Mouse (Mus musculus) brain, embryonic 18.5 days (tissue): ENCODE data around the gene Ubap1l.

Experiments
- DNase-seq: peaks from one replicate; pipeline ENCODE4 v3.0.0-alpha.2; 2012; ENCODE audit warnings: low read depth, low spot score

Gene Ubap1l

GRCm38 (mm10) chr9:65372449-65372848 is 11.6 kb downstream of the Ubap1l start:
- no peak for DNase-seq

DNA sequence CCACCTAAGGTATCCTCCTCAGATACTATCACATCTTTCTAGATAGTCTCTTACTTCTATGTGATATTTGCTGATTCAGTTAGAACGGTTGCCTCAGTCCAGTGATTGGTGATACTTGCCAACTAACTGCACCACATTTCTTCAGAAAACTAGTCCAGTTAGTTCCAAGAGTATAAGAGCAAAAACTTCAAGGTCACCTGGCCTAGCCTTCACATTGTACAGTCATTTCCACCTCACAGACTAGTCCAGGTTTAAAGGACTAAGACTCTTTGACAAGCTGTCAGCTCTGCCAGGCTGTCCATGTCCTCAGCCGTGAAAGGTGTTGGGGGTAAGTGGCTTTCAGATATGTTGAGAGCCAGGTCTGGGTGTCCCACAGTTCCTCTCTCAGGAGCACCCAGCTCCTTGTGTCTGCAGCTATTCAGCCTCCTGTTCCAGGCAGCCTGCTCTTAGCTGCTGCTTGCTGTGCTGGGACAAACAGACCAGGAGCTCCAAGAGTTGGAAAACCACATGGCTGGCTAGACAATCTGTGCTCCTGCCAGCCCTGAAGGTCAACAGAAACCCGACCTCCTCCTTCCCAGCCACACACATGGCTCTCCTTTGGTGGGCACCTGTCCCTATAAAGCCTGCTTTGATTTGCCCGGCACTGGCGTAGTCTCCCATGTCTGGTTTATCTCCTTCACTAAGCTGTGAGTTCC is 13.8 kb downstream of the Ubap1l start:
- DNase-seq = no peak

- no peak for DNase-seq
These were observed 14.5 kb downstream of the Ubap1l start for GRCm38 (mm10) chr9:65375163-65375934.

GRCm38 (mm10) chr9:65381017-65381590 is 20.3 kb downstream of the Ubap1l start:
- DNase-seq = no peak

- no peak for DNase-seq
These were observed 21.4 kb downstream of the Ubap1l start for GRCm38 (mm10) chr9:65382031-65382750.

GRCm38 (mm10) chr9:65382751-65383097 is 21.9 kb downstream of the Ubap1l start:
- no peak for DNase-seq

- no peak for DNase-seq
These were observed 23.4 kb downstream of the Ubap1l start for GRCm38 (mm10) chr9:65384276-65384675.

- no peak for DNase-seq
These were observed 25.7 kb downstream of the Ubap1l start for GRCm38 (mm10) chr9:65386373-65387140.

DNA sequence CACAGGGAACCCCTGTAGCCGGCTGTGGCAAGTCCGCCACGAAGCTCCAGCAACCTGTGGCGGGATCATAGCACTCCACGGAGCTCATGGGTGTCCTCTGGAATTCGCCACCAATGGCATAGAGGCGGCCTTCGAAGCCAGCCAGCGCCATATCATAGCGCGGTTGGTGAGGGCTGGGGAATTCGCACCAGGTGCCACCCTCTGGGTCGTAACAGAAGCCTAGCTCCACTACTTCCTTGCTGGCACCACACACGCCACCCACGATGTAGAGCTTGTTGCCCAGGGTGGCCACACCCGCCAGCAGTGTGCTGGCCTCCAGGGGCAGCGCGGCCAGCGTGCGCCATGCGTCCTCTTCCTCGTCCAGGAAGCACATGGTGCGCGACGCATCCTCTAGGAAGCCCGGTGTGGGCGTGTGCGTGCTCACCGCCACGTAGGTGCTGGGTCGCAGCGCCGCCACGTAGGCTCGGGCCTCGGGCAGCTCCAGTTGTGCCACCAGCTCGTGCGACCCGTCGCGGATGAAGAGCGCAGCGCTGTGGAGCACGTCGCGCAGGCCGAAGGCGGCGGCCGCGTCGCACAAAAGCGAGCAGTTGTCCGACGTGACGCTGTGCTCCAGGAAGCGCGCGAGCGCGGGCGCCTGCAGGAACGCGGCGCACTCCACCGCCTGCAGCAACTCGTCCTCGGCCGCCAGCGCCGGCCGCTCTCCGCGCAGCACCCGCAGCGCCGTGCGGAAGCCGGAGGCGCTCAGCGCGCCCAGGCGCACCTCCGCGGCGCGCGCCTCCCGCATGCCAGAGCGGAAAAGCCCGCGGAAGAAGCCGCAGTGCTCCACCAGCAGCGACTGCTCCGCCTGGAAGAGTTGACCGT is 30.1 kb downstream of the Ubap1l start:
- DNase-seq = no peak

DNA sequence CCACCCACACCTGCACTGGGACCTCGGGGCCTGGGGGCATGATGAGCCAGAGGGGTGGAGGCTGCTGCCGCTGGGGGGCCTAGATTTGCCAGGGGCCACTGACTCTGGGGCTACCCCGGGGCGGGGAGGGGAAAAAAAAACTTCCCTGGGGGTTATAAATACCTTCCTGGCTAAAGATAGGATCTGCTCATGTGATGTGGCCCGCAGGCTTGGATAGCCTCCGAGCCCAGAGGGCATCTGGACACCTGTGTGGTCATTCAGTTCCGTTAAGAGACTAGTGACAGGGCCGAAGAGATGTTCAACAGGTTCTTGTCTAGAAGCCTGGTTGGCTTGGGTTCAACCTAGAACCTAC is 30.7 kb downstream of the Ubap1l start, which contains the start of gene Kbtbd13:
Gene Kbtbd13, minus strand, starts transcription at position 40 of the 352 bp plus-strand sequence.
- no peak for DNase-seq

DNA sequence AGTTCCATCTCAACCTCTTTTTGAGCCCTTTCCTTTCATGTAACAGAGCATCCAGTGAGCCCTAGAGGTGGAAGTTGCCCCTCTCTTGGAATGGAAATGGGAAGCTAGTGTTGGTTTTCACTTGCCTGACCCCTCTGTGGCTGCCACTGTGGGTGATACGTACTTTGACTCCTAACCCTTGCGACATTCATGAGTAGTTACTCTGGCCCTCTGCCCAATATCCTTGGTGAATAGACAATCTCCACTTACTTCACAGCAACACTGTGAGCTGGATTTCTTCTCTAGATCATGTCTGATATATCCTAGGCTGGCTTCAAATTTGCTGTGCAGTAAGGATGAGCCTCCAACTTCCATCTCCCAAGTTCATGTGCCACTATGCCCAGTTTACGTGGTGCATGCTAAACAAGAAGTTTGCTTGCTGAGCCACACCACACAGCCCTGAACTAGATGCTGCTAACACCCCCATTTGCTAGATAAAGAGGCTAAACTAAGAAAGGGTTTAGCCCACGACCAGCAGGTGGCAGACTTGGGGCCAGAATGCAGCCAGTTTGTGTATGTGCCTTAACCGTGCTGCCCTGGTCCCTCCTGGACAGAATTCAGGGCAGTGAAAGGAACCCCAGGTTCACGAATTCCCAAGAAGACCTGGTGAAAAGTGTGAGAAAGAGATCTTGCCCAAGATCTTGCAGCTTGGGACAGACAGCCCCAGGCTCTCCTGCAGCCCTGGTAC is 32.0 kb downstream of the Ubap1l start:
- DNase-seq = no peak

DNA sequence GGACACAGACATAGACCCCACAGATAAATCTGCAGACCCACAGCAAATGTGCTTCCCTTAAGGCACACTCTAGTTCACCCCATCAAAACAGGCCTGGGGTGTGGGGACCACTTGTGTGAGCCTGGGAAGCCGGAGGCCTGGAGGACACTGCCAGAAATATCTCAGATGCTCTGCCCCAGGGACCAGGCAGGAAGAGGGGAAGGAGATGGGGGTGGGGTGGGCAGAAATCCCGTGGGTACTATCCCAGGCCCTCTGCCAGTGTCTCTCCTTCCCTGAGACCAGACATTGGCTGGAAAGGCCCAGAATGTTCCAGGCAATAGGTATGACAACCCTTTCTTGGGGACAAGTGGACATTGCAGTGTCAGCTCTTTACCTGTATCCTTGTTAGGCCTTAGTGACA is 32.8 kb downstream of the Ubap1l start:
- DNase-seq = no peak

GRCm38 (mm10) chr9:65394360-65394759 is 33.5 kb downstream of the Ubap1l start:
- no peak for DNase-seq

DNA sequence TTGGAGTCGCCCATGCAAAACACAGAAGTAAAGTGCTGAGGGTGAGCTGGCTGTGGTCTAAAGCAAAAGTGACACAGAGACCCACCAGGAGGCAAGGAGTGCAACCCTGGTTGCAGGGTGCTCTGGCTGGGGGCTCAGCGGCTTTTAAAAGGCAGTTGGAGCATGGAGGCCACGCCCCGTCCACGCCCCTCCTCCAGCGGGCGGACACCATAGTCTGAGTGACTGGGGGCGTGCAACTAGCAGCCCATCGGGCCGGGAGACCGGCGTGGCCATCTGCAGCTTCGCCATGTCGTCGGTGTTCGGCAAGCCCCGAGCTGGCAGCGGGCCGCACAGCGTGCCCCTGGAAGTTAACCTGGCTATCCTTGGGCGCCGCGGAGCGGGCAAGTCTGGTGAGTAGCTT is 37.4 kb downstream of the Ubap1l start, which contains the start of gene Rasl12:
Gene Rasl12, plus strand, starts transcription at position 228 of the 400 bp plus-strand sequence.
- DNase-seq = no peak

- DNase-seq = no peak
These were observed 39.1 kb downstream of the Ubap1l start for GRCm38 (mm10) chr9:65399934-65400333.

DNA sequence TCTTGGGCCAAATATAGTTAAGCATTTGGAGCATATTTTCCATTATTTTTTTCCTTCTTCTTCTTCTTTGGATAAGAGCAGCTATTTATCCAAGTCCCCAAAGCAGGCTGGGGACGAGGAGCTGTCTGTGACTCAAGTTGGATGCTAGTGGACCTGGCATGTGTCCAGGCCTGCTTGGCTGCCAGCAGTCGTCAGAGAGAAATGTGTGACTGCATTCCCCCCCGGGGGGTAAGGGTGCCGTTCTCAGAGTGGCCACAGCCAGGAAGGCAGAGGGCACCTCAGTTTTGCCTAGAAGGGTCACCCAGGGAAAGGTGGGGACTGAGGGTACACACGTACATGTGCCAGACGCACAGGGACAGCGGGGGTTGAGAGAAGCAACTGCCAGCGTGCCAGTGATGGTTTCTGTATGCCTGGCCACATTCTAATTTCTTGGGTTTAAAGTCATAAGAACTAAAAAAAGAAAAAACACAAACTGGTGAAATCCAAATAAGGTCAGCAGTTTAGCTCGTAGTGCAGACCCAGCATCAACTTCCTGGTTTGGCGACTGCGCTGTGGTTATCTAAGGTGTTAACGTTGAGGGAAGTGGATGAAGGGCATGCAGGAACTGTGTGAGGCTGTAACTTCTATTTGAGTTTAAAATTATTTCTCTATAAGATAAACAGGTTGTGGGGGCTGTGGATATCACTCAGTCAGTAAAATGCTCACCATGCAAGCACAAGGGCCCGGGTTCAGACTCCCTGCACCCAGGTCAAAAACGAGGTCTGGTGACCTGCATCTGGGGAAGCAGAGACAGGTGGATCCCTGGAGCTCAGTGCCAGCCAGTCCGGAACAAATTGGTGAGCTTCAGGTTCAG is 43.7 kb downstream of the Ubap1l start:
- DNase-seq = peak; percentile 40

DNA sequence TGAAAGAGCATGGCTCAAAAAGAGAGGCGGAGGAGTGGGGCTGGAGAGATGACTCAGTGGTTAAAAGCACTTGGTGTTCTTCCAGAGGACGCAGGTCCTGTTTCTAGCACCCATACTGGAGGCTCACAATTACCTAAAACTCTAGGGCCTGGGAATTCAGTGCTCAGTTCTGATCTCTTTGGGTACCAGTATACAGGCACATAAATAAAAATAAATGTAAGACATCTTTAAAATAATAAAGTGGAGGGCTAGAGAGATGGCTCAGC is 44.3 kb downstream of the Ubap1l start:
- no peak for DNase-seq

DNA sequence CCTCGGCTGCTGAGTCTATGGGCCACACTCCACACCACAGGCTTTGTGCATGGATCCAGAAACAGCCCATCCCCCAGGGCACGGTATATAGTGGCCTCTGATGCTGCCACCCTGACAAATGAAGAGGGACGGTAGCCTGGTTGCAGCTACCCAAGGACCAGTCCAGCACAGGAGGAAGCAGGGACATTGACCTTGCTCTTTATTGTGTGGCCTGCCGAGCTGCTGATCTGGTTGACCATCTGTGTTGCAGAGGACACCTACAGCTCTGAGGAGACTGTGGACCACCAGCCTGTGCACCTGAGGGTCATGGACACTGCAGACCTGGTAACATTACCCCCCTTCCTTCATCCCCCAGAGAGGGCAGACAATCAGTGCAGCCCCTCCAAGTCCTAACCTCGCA is 46.5 kb downstream of the Ubap1l start:
- DNase-seq = no peak

DNA sequence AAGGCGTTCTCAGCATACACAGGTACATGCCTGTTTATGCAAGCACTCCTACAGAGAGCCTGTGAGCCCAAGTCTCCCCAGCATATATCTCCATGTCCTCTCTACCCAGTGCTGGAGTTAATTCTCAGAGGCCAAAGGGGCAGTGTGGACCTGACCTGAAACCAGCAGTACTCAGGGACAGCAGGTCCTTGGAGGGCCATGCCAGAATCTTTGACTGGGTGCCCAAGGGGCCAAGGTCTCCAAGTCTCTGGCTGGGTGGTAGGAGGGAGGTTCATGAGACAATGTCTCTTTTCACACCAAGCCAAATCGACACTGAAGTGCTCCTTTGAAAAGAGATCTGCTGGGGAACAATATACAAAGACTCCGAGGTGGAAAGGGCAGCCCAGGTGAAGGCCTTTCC is 47.0 kb downstream of the Ubap1l start:
- DNase-seq = no peak
